Mouse (Mus musculus): ENCODE measurements around the gene March4. TPM values are rescaled to one million over a fixed set of nuclear protein-coding genes. Genes with fewer than 3 reads are reported as not detected.

The March4 gene
- 0.01 and 0.13 TPM in 2 replicates for polyA plus RNA-seq (2012; rRNA removed)

DNA sequence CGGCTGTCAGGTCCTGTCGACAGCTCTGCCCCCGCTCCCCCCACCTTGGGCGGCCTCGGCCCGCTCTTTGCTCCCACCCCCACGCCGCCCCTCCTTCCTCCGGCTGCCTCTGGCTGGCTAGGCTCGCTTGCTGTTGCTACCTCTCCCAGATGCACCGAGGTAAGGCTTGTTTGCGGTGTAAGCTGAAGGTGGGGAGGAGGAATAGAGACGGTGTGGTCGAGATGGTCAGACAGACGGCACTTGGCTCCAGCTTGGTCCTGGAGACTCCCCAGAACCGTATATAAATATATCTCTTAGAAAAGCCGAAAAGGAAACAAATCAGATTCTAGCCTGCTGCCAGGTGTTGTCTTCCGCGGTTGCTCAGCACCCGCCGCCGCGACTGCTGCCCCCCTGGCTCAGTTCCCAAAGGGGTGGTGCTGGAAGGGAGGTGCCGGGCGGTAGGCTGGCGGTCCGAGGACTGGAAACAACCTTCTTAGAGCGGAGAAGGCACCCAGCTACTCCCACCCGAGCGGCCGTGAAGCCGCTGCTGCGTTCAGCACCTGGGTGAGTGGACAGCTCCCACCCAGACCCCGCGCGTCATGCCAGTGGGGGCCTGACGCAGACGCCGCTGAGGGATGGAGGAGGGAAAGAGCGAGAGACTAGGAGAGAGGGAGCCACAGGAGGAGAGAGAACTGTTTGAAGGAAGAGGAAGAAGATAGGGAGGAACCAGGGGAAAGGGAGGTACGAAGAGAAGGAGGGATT lies at the start of gene March4:
Gene March4, minus strand, starts transcription at position 320 of the 741 bp plus-strand sequence.
- DNase-seq (ENCODE audit: low read depth), result no peak

DNA sequence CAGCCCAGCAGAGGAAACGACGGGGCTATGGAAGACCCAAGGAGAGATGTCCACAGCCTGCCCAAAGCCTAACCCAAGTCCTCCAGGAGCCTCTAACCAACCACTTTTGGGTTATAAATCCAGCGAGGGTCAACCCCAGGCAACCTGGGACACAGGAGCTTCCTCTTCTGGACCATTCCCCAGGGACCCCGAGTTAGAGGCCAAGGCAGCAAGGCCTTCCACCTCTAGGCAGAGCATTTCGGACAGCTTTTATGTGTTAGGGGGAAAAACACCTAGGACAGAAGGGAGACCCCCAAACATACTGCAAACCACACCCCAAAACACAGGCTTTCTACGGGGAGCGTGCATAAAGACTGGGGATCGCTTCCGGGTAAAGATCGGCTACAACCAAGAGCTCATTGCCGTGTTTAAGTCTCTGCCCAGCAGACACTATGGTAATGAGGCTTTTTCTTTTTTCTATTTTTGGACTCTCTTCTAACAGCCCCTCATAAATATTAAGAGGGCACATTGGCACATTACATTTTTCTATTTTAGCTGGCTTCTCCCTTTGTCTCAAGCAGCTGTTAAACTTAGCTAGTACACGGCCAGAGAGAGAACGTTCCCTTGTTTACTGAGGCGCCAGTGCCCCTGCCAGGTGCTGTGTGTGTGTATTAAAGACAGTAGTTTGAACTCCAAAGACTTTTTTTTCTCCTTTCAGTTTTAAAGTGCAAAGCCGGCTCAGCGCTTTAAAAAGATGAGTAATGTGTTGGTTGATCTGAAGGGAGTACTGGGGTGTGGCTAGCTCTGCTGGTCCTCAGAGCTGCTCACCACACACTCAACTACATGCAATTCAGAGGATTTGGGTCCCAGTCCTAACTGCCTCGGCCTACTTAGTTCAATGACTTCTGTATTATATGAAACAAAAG lies 49.5 kb upstream of the March4 start:
- DNase-seq (ENCODE audit: low read depth), result no peak

DNA sequence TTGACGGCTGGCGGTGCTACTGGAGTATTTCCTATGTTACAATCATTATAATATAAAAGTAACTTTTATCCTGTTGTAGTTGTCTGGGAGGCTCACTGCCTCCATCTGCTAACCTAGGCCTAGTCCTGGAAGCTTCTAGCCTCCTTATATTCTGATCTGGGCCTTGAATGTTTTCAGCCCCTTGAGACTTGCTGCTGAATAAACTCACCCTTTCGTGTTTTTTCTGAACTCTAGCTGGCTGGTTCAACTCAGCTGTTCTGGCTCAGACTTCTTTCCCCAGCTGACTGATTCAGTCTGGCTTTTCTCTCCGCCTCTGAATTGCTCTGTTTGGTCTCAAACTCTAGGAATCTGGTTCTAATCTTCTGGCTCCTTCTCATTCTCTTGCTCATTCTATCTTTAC lies 47.2 kb upstream of the March4 start:
- DNase-seq (ENCODE audit: low read depth), result no peak

DNA sequence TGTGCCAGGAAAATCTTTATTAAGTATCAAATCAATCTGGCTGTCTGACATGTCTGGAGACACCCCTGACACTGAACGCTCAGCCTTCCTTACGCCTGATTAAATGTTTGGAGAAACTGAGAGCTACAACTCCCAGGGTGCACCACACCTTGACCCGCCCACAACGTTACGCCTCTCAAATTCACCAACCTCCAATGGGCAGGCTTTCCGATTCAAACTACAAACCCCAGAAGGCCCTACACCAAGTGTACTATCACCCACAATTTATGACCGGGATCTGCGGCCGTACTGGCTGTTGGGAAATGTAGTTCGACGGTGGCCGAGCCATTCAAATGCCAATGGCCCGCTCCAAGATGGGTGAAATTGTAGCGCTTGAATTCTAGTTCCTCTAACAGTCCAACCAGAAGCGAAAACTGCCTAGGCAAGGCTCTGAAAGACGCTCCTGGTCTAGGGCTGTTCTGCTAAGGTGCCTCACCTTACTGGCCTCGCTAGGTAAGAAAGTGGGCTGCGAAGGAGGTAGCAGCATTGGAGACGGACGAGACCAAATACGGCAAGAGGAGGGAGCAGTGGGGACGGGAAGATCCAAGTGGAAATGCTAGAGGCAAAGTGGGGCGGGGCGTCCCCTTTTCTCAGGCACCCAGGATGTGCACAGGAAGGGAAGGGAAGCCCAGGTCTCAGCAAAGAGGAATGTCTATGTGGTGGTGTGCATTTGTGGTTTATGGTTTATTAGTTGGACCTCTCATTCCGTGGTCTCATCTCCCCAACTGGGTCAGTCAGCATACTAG lies 46.4 kb upstream of the March4 start, which contains the start of gene Smarcal1:
Gene Smarcal1, plus strand, starts transcription at position 305 of the 785 bp plus-strand sequence.
- peak; percentile 96 for DNase-seq (ENCODE audit: low read depth)

DNA sequence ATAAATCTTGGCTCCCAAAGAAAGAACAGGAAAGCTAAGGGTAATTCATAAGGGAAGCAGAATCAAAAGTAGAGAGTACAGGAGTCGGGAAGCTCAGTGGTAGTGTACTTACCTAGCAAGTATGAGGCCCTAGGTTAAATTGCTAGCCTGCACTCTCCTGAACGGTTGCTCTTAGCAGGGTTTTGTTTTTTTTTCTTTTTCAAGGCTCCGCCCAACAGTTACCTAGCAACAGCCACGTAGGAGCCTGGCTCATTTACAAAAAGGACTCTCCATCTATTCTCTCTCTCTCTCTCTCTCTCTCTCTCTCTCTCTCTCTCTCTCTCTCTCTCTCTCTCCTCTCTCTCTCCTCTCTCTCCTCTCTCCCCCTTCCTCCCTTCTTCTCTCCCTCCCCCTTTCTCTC lies 42.1 kb upstream of the March4 start:
- DNase-seq (ENCODE audit: low read depth), result no peak

DNA sequence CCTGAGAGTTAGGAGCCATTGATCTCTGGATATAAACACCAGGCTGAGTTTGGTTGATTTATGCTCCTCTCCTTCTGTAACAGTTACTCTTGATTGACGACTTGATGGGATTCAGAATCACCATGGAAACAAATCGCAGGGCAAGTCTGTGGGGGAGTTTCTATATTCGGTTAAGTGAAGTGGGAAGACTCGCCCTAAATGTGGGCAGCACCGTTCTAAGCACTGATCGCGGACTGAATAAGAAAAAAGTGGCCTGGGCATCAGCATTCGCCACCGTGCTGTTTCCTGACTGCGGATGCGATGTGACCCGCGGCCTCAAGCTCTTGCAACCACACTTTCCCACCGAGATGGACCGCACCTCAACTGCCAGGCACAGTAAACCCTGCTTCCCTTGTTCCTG lies 41.6 kb upstream of the March4 start:
- no peak for DNase-seq (ENCODE audit: low read depth)

DNA sequence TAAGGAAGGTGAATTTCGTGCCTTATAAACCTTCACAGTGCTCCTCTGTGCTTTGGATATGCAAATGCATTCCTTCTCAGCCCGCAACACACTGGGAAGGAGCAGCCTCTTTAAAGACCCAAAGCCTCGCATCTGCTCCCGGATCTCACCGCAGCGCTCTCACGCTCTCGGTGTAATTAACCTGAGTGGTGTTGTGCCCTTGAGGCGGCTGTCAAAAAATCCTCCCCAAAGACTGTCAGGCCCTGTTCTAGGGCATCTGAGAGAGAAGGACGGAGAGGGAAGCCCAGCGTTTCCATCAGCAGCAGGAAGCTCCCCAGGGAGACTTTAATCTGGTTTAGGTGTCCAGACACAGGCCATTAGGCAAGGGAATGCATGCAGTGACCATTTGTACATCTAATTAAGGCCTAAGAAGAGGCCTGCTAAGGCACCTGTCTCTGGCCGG lies 40.8 kb upstream of the March4 start:
- DNase-seq (ENCODE audit: low read depth), result no peak

DNA sequence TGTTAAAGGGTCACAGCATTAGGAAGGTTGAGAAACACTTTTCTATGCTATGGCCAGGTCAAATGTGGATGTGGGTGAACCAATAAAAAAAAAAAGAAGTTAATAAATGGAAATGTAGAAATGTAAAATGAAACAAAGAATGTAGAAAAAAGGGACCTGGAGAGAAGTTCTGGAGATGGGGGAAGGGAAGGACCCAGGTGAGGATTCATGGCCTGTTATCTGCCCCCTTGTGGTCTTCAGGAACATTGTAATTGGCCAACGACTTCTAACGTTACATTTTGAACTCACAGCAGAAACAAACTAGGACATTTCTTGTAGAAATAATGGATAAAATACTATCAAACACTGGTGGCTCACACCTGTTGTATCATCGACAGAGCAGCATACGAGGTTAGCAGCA lies 38.4 kb upstream of the March4 start:
- DNase-seq (ENCODE audit: low read depth), result no peak

DNA sequence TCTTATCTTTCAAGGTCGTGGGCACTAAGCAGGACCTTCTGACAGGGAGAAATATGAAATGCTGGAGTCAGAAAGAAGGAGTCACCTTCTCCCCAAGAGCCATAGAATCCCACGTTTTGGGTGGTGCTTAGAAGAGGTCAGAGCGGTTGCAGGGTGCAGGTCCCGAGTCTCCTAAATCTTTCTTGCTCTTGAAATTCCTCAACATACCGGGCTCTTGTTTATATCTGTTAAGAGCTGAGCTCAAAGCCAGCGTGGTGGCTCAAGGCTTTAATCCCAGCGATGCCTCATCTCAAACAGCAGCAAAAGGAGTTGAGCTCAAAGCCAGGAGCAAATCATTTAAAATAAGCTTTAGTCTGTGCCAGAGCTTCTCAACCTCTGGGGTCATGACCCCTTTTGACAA lies 37.9 kb upstream of the March4 start:
- DNase-seq (ENCODE audit: low read depth), result no peak

DNA sequence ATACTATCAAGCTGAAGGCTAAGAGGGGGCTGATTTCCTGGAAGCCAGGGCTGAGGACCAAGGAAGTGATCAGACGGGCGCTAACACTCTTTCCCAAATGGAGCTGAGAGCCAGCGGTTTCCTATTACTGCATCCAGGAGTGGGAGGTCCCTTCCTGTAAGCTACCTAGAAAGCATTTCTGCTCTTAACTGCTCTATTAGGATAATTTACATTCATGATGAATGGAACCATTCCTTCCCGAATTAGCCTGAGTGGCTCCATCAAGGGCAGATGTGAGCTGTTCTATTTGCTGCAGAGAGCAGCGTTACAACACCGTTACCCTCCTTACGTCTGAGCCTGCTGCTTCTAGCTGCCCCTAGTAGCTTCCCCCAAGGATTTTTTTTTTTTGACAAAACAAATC lies 37.3 kb upstream of the March4 start:
- DNase-seq (ENCODE audit: low read depth), result no peak

DNA sequence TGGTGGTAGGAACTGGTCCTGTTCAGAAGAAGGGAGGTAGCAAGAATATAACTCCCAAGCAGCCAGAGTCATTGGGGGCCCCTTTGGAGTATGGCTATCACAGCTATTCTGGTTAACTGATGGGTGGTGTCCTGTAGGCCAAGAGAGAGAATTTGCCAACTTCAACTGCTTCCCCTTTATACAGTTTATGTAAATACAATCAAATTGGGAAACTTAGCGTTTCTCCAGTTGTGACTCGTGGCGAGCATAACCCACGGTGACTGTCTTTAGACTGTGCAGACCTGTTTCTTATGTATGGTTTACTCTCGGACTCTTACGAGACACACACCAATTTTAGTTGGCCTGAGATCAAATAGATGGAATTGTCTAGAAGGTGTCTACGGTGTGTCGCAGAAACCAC lies 32.0 kb upstream of the March4 start:
- DNase-seq (ENCODE audit: low read depth), result no peak

DNA sequence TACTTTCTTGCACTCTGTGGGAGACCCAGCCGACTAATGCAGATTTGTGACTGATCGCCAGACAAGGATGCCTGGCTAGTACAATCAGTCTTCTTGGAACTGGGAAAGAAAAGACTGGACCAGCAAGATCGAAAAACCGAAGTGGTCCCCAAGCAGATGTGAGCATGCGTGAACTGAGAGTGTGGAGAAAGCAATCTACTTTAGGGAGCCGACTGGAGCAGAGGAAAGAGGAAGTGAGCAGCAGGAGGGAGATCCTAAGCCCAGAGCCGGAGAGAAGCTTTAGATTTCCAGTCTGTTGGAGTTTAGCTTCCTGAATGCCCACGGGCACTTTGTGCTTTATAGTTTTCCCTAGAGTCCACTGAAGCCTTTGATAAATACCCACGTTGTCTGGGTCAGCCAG lies 30.3 kb upstream of the March4 start:
- no peak for DNase-seq (ENCODE audit: low read depth)

DNA sequence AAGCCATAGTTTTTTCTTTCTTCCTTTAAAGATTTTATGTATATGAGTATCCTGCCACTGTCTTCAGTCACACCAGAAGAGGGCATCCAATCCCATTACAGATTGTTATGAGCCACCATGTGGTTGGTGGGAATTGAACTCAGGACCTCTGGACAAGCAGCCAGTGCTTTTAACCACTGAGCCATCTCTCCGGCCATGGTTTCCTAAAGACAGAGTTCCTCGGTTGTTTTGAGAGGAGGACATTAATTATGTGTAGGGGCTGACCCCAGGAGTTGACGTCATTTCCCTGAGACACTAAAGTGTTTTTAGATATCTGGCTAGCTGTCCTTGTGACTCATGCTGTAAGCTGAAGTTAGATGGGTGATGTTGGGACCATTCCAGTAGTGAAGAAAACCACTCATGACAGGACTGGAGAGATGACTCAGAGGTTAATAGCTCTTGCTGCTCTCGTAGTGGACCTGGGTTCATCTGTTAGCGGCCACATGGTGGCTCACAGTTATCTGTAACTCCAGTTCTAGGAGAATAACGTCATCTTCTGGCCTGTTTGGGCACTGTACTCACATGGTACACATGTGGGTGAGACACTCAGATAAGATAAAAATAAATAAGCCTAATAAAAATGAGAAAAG lies 27.7 kb upstream of the March4 start:
- DNase-seq (ENCODE audit: low read depth), result no peak

DNA sequence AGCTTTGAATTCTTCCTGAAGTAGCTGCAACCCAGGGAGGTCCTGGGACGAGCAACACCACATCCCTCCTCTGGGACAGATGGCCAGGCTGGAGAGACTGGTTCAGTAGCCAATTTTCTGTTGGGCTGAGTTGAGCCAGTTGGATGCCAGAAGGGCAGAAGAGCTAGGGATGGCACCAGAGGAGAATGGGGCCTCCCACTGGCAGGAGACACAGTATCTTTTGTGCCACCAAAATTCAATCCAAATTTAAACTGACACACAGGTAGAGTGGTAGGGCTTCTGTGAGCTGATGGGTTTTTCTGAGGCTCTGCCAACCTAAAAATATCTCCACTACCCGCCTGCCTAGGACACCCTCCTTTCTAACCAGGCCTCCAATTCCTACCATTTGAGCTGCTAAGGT lies 21.9 kb upstream of the March4 start:
- no peak for DNase-seq (ENCODE audit: low read depth)

DNA sequence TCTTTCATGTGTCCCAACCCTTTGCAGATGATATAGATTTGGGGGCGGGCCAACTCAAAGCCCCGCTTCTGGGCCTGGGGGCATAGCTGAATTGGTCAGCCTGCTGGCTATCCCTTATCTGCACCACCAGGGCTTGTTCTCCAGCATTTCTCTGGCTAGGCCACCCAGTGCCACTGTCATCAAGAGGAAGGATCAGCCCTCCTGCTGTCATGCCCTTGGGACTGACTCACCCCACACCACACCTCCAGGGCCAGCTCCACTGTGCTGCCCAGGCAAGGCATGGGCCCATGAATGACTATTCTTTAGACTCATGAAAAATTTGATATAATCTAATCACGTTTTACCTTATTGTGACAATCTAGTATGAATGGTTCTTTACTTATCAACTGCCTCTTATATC lies 19.7 kb upstream of the March4 start:
- no peak for DNase-seq (ENCODE audit: low read depth)

DNA sequence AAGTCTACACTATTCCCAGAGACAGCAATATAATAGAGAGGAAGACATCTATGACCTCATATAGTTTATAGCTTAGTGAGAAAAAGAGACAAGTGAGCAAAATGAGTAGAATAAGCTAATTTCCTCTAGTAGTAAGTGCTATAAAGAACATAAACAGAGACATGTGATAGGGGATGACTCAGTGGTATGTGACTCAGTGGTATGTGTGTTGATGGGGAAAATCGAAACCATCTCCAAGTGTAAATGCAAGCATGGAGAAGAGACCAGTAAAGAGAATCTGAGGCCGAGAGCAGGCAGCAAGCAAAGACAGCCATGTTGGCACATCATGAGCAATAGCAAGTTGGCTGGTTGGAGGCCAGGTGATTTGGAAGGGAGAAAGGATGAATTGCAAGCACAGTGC lies 13.6 kb upstream of the March4 start:
- DNase-seq (ENCODE audit: low read depth), result no peak

DNA sequence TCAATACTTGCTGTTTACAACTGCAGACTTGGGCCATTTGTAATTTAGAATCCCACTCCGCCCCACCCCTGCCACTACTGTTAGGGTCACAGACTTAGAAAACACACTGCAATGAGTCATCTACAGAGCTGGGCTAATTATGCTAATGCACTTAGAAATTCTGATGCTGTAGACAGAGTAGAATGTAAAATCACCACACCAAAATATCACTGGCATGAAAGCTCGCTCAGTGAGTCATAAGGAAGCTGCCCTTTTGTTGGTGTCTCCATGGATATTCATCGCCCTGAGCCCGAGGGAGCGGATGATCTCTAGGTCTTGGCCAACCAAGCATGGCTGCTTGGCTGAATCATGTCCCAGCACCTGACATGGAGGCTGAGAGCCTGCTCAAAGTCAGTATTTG lies 1.5 kb upstream of the March4 start:
- no peak for DNase-seq (ENCODE audit: low read depth)

DNA sequence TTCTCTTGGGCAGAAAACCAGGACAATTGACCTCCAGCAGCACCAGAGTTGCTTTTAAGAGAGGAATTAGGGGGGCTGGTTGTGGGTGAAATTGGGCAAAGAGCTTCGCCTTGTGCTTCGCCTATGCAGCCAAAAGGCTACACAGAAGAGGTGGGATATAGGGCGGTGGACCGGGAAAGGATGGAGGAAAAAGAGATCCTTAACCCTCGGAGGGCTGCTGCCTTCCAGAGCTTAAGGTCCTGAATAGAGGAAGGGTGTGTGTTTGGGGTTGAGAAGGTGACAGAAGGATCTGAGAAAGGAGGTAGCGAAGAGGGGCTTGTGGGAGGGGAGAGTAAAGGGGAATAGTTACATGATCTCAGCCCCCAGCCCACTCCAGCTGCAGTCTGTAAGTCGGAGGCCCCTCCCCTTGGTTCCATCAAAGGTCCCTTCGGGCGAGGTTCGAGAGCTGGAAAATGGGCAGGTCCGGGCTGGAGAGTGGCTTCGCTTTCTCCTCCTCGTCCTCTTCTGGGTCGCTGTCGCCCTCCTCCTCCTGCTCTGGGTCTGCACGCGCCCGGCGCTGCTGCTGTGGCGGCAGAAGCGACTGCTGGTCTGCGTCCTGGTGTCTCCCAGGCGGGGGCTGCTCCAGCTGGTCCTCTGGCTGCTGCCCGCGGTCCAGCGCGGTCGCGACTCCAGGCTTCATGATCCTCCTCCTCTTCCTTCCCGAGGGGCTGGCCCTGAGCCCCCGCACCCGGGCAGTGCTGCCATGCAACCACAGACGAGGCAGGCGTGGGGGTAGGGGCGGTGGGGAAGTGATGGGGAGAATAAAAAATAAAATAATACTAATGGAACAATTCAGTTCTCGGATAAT lies 782 bp downstream of the March4 start:
- no peak for DNase-seq (ENCODE audit: low read depth)

DNA sequence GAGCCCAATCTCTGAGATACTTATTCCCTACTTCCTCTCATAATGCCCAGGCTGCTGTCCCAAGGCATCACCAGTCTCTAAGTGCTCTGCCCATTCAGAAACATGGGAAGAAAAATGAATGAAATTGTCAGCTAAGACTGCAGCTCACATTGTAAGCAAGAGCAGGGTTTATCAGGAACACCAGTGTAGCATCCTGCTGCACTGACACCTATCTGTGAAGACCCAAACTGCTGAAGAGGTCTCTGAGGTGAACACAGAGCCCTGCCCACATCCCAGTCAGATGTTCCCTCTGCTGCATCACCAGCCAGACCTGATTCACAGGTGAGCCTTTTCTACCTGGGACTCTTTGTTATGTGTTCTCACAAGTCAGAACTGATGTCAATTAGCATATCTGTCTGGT lies 3.3 kb downstream of the March4 start:
- DNase-seq (ENCODE audit: low read depth), result no peak

DNA sequence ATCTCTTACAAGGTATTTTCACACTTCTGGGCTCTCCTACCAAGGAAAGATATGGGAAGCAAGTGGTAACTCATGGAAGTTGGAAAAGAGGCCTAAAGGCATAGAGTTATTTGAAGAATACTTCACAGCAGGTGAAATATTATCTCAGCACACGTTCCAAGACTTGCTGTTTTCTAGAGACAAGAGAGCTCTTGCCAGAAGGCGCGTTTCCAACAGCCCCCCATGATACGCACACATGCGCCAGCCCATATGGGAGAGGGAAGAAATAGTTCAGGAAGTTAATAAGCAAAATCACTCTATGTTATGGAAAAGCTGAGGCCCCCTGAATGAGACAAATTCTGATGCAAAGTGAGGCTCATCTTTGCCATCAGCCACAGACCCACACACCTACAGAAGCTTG lies 3.8 kb downstream of the March4 start:
- DNase-seq (ENCODE audit: low read depth), result no peak

All from gonadal fat pad, adult 2 months (tissue).